Mouse (Mus musculus): Measurements from ENCODE around the gene Trem1.

GRCm38 (mm10) chr17:48213511-48213910 lies 19.1 kb upstream of the Trem1 start:
- TF ChIP-seq GATA1 (IDR thresholded peaks at IDR 0.05; ENCODE audit: borderline replicate concordance, low read length) (no peak), FLI1 (IDR thresholded peaks at IDR 0.05; ENCODE audit: low read length) (no peak)
